Mouse (Mus musculus): ENCODE measurements around the gene Ifna15. TPM values are rescaled to one million over a fixed set of nuclear protein-coding genes. Genes with fewer than 3 reads are reported as not detected.

Ifna15 gene
- total and polyA plus RNA-seq, 3 experiments: not detected

DNA sequence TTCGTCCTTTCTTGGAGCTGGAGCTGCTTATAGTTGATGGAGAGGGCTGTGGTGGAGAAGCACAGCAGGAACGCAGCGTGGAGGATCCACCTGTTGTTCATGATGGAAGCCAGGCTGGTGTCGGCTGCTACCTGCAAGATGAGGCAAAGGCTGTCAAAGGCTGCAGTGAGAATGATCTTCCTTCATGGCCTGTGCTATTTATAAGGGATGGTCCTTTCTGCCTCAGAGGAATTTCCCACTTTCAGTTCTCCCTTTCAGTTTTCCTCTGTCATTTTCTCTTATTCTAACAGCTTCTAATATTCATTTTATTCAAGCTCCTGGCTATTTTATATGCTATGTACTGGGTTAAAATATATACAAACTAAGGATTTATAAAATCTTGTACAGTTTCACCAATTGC, 35.4 kb downstream of the Ifna15 start, which contains the start of gene Ifnb1:
Gene Ifnb1, minus strand, starts transcription at position 101 of the 400 bp plus-strand sequence.
- Histone ChIP-seq H3K27me3 (replicated peaks) (no peaks in the 10 kb centered on the region), H3K4me1 (ENCODE audit: control insufficient read depth in 1 of 2, insufficient read depth in 2 of 2) (peaks cover 0 to 15% of the 10 kb centered on the region in 2 experiments; a peak in 2 of 4 replicates), H3K79me2 (replicated peaks; ENCODE audit: control insufficient read depth, extremely low read depth, insufficient read depth, poor library complexity, severe bottlenecking) (no peaks in the 10 kb centered on the region), H3K4me2 (ENCODE audit: insufficient read depth, low read depth, poor library complexity, severe bottlenecking) (no peak within 1 kb of the TSS), H3K9ac (ENCODE audit: insufficient read depth, low read depth) (no peak within 1 kb of the TSS), H3K9me3 (replicated peaks; ENCODE audit: low read length) (no peaks in the 10 kb centered on the region), H3K4me3 (replicated peaks in 1 of 3; ENCODE audit: low read depth in 2 of 3, low read length in 2 of 3, poor library complexity in 1 of 3) (no peak within 1 kb of the TSS), H3K36me3 (replicated peaks in 1 of 2; ENCODE audit: control insufficient read depth in 1 of 2, insufficient read depth in 1 of 2, low read length in 1 of 2) (no peaks in the 10 kb centered on the region), H3K27ac (ENCODE audit: insufficient read depth, low read depth) (no peak within 1 kb of the TSS)
- TF ChIP-seq UBTF (IDR thresholded peaks at IDR 0.05; ENCODE audit: low read depth, low read length) (no peak), ZKSCAN1 (IDR thresholded peaks at IDR 0.05; ENCODE audit: borderline replicate concordance, low read depth, low read length) (no peak), MAX (IDR thresholded peaks at IDR 0.05; ENCODE audit: low read length) (no peak), GABPA (IDR thresholded peaks at IDR 0.05; ENCODE audit: insufficient replicate concordance, low read depth, low read length) (no peak), CTCF (conservative IDR thresholded peaks at IDR 0.05 in 1 of 2, IDR thresholded peaks at IDR 0.05 in 1 of 2; ENCODE audit: low read depth in 2 of 2, low read length in 2 of 2) (no peak), ZNF384 (IDR thresholded peaks at IDR 0.05; ENCODE audit: low read depth, low read length) (no peak), NELFE (IDR thresholded peaks at IDR 0.05; ENCODE audit: low read depth, low read length) (no peak), TBP (conservative IDR thresholded peaks at IDR 0.05; ENCODE audit: low read depth, low read length) (no peak)
- dilution Hi-C loops (cut with MboI; ENCODE audit: extremely low pct_ligation_motif_present, extremely low pct_unique_long_range_greater_than_20kb, low sequenced_read_pairs) (no loop called here), in situ Hi-C loops (cut with MboI; ENCODE audit: low pct_ligation_motif_present, low pct_unique_long_range_greater_than_20kb, low sequenced_read_pairs) (no loop called here)
- DNase-seq (ENCODE audit: extremely low read depth): no peak

DNA sequence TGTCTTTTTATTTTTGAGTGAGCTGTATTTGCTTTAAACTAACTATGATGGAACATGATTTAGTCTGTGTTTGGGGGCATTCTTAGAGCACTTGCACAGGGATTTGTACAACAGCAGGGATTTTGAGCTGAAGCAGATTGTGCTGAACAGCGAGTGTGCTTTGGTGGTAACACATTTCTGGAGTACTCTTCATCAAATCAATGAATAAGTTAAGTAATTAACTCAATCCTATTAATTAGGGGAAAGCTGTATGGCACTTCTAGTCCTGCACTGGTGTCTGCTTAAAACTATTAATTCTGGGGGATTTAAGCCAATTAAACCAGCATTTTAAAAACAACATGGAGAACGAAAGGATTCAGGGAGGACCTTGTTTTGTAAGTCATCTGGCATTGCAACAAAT, 40.1 kb downstream of the Ifna15 start:
- no peak overlapping the region for H3K4me3 ChIP-seq (replicated peaks in 1 of 3; ENCODE audit: low read depth in 2 of 3, low read length in 2 of 3, poor library complexity in 1 of 3)
- no peak overlapping the region for H3K9ac ChIP-seq (ENCODE audit: insufficient read depth, low read depth)
- no peak for TF ChIP-seq POLR2A (IDR thresholded peaks at IDR 0.05; ENCODE audit: low read depth, low read length)
- no peak for TF ChIP-seq MAZ (IDR thresholded peaks at IDR 0.05; ENCODE audit: low read depth, low read length)
- no peak for TF ChIP-seq HCFC1 (IDR thresholded peaks at IDR 0.05; ENCODE audit: low read depth, low read length)
- no peak for TF ChIP-seq EP300 (IDR thresholded peaks at IDR 0.05; ENCODE audit: low read length)
- TF ChIP-seq NELFE (IDR thresholded peaks at IDR 0.05; ENCODE audit: low read depth, low read length): no peak
- TF ChIP-seq MYC (IDR thresholded peaks at IDR 0.05; ENCODE audit: low read depth, low read length): no peak
- no peak for TF ChIP-seq MAFK (IDR thresholded peaks at IDR 0.05; ENCODE audit: insufficient replicate concordance, low read length)
- TF ChIP-seq ZMIZ1 (IDR thresholded peaks at IDR 0.05; ENCODE audit: low read depth, low read length): no peak
- H3K4me1 ChIP-seq (ENCODE audit: control insufficient read depth in 1 of 2, insufficient read depth in 2 of 2): peaks cover 3 to 12% of the 10 kb centered on the region in 2 experiments; a peak in 3 of 4 replicates
- no peak overlapping the region for H3K4me2 ChIP-seq (ENCODE audit: insufficient read depth, low read depth, poor library complexity, severe bottlenecking)
- H3K36me3 ChIP-seq (replicated peaks in 1 of 2; ENCODE audit: control insufficient read depth in 1 of 2, insufficient read depth in 1 of 2, low read length in 1 of 2): no peaks in the 10 kb centered on the region
- no peak for DNase-seq (ENCODE audit: extremely low read depth)
- no peaks in the 10 kb centered on the region for H3K27me3 ChIP-seq (replicated peaks)
- in situ Hi-C loops (cut with MboI; ENCODE audit: low pct_ligation_motif_present, low pct_unique_long_range_greater_than_20kb, low sequenced_read_pairs): no loop called here
- H3K79me2 ChIP-seq (replicated peaks; ENCODE audit: control insufficient read depth, extremely low read depth, insufficient read depth, poor library complexity, severe bottlenecking): no peaks in the 10 kb centered on the region
- H3K9me3 ChIP-seq (replicated peaks; ENCODE audit: low read length): no peaks in the 10 kb centered on the region
- no peak overlapping the region for H3K27ac ChIP-seq (ENCODE audit: insufficient read depth, low read depth)
- dilution Hi-C loops (cut with MboI; ENCODE audit: extremely low pct_ligation_motif_present, extremely low pct_unique_long_range_greater_than_20kb, low sequenced_read_pairs): no loop called here

Data from CH12.LX (cell line).